Mouse (Mus musculus) embryonic facial prominence, embryonic 15.5 days (tissue): ENCODE data around the gene Kdm4c. TPM values are rescaled to one million over a fixed set of nuclear protein-coding genes. Genes with fewer than 3 reads are reported as not detected.

Experiments used
- ATAC-seq: fragments of 200-750 bp; cut with Nextera tagmentation; 2 replicates; pipeline ENCODE4 v1.8.0; 2017; ENCODE audit warnings: low read depth, moderate TSS enrichment; ENCODE audit not compliant: insufficient number of reproducible peaks, low FRiP score, low TSS enrichment
- H3K27ac ChIP-seq: fragments of 300-500 bp; sonication (generic); replicated peaks from 2 replicates; pipeline ENCODE4 v1.5.1; 2015; ENCODE audit warnings: mild to moderate bottlenecking, inconsistent platforms
- H3K27me3 ChIP-seq: fragments of 300-500 bp; sonication (generic); 2 replicates; pipeline ENCODE4 v1.6.1; 2015; ENCODE audit warnings: inconsistent platforms
- H3K36me3 ChIP-seq: fragments of 300-500 bp; sonication (generic); 2 replicates; pipeline ENCODE4 v1.6.1; 2015; ENCODE audit warnings: mild to moderate bottlenecking, inconsistent platforms
- H3K4me1 ChIP-seq: fragments of 300-500 bp; sonication (generic); 2 replicates; pipeline ENCODE4 v1.6.1; 2015; ENCODE audit warnings: inconsistent platforms
- H3K4me2 ChIP-seq: fragments of 300-500 bp; sonication (generic); replicated peaks from 2 replicates; pipeline ENCODE4 v1.6.1; 2015; ENCODE audit warnings: mild to moderate bottlenecking, inconsistent platforms
- H3K4me3 ChIP-seq: fragments of 300-500 bp; sonication (generic); replicated peaks from 2 replicates; pipeline ENCODE4 v1.5.1; 2015; ENCODE audit warnings: mild to moderate bottlenecking, inconsistent platforms
- H3K9ac ChIP-seq: fragments of 300-500 bp; sonication (generic); 2 replicates; pipeline ENCODE4 v1.6.1; 2015; ENCODE audit warnings: inconsistent platforms
- H3K9me3 ChIP-seq: fragments of 300-500 bp; sonication (generic); replicated peaks from 2 replicates; pipeline ENCODE4 v1.6.1; 2016; ENCODE audit warnings: inconsistent platforms
- WGBS: fragments of 180-500 bp; shearing (Covaris S2); methylation state at CpG from one replicate; pipeline ENCODE4 v1.1.7; 2015; 5-methylcytosine and 5-hydroxymethylcytosine counted together
- polyA plus RNA-seq: library from polyadenylated mRNA; unstranded; fragments of >200 nt; fragmentation: Nextera tagmentation; extraction: Ambion mirVana; gene quantifications from 2 replicates; pipeline ENCODE4 v1.2.1, GENCODE M21; 2015

The Kdm4c gene
- polyA plus RNA-seq, 1 experiment from 2014 or later: 15.5 TPM

GRCm38 (mm10) chr4:74258538-74258937 is 16.2 kb downstream of the Kdm4c start:
- no peak overlapping the region for H3K27ac ChIP-seq

DNA sequence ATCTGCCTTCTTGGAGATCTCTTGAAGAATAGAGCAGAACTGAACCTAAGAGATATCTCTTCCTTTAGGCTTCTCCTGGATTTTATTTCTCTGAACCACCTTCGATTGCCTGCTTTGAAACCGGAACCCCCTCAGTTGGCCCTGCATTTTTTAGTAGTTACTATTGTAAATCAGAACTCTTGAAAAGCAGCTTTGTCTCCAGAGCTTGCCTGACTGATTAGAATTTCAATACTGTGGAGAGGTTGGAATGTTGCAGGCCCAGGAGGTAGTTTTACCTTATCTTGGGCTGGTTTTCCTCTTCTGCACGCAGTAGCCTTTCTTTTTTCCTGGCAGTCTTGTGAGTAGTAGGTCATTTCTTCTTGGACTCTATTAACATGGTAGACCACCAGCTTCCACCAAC is 17.0 kb downstream of the Kdm4c start:
- WGBS: 31% methylated on average over 3 of the region's 3 CpGs
- Histone ChIP-seq H3K4me1 (no peaks in the 10 kb centered on the region), H3K9me3 (no peaks in the 10 kb centered on the region), H3K27ac (no peak overlapping the region), H3K4me3 (no peak overlapping the region), H3K4me2 (no peak overlapping the region), H3K9ac (no peak overlapping the region), H3K36me3 (peaks cover 8% of the 10 kb centered on the region), H3K27me3 (no peaks in the 10 kb centered on the region)
- ATAC-seq: no peak

More at GRCm38 (mm10) chr4:74258538-74258937, 16.2 kb downstream of the Kdm4c start:
- Histone ChIP-seq H3K4me2 (no peak overlapping the region), H3K36me3 (peaks cover 2% of the 10 kb centered on the region), H3K9ac (no peak overlapping the region), H3K27me3 (no peaks in the 10 kb centered on the region), H3K4me3 (no peak overlapping the region), H3K4me1 (no peaks in the 10 kb centered on the region), H3K9me3 (no peaks in the 10 kb centered on the region)
- WGBS: 45% methylated on average over 1 of the region's 1 CpGs
- ATAC-seq: no peak

DNA sequence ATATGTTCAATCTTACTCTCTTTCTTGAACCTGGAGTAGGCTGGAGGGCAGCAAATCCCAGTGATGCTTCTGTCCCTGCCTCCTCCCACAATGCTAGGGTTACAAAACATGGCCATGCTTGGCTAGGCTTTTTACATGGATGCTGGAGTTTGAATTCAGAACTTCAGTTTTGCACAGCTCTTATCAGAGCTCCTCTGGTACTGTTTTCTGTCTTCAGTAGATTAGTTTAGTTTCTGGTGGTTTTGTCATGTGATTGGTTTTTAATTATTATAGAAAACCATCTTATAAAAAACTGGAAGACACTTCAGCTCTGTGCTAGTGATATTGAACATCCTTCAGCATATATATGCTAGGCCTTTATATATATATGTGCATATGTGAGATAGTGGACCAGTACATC is 19.6 kb downstream of the Kdm4c start:
- Histone ChIP-seq H3K9me3 (no peaks in the 10 kb centered on the region), H3K4me1 (no peaks in the 10 kb centered on the region), H3K9ac (no peak overlapping the region), H3K4me2 (no peak overlapping the region), H3K27me3 (no peaks in the 10 kb centered on the region), H3K27ac (no peak overlapping the region), H3K36me3 (peaks cover 13% of the 10 kb centered on the region), H3K4me3 (no peak overlapping the region)
- no peak for ATAC-seq

DNA sequence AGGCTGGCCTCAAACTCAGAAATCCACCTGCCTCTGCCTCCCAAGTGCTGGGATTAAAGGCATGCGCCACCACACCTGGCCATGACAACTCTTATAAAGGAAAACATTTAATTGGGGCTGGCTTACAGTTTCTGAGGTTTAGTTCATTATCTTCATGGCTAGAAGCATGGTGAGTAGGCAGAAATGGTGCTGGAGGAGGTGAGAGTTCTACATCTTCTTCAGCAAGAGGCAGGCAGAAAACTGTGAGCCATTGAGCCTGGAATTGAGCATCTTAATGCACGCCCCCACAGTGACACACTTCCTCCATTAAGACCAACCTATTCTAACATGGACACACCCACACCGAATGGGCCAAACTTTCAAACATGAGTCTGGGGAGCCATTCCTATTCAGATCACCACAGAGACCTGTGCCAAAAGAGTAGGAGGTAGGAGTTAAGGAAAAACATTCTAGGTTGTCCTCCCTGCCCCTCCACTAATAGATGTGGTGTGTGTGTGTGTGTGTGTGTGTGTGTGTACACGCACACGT is 22.2 kb downstream of the Kdm4c start:
- no peaks in the 10 kb centered on the region for H3K27me3 ChIP-seq
- no peak overlapping the region for H3K4me3 ChIP-seq
- H3K4me2 ChIP-seq: no peak overlapping the region
- 89% methylated on average over 5 of the region's 5 CpGs for WGBS
- no peak overlapping the region for H3K9ac ChIP-seq
- peaks cover 13% of the 10 kb centered on the region for H3K36me3 ChIP-seq
- H3K27ac ChIP-seq: no peak overlapping the region
- H3K9me3 ChIP-seq: no peaks in the 10 kb centered on the region
- ATAC-seq: no peak
- no peaks in the 10 kb centered on the region for H3K4me1 ChIP-seq

DNA sequence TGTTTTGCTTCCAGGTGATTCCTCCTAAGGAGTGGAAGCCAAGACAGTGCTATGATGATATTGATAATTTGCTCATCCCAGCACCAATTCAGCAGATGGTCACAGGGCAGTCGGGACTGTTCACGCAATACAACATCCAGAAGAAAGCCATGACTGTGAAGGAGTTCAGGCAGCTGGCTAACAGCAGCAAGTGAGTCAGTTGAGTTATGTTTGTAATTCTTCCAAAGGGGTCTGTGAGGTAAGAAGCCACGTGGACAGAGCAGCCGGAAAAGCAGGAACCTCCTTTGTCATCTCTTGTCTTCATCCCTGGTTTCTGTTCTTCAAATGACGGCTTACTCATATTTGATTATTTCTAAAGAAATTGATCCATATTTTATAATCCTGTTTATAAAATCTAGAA is 28.9 kb downstream of the Kdm4c start:
- no peak for ATAC-seq
- Histone ChIP-seq H3K4me1 (no peaks in the 10 kb centered on the region), H3K36me3 (peaks cover 15% of the 10 kb centered on the region), H3K9me3 (no peaks in the 10 kb centered on the region), H3K4me3 (no peak overlapping the region), H3K4me2 (no peak overlapping the region), H3K9ac (no peak overlapping the region), H3K27ac (no peak overlapping the region), H3K27me3 (no peaks in the 10 kb centered on the region)
- 82% methylated on average over 5 of the region's 5 CpGs for WGBS

- WGBS: 77% methylated on average over 1 of the region's 1 CpGs
- Histone ChIP-seq H3K4me3 (no peak overlapping the region), H3K36me3 (peaks cover 12% of the 10 kb centered on the region; the same call in 1 of the 2 replicates), H3K9ac (no peak overlapping the region), H3K9me3 (no peaks in the 10 kb centered on the region), H3K27ac (no peak overlapping the region), H3K4me2 (no peak overlapping the region), H3K27me3 (no peaks in the 10 kb centered on the region), H3K4me1 (no peaks in the 10 kb centered on the region)
- ATAC-seq: no peak
These were observed 35.2 kb downstream of the Kdm4c start for GRCm38 (mm10) chr4:74277486-74277885.

DNA sequence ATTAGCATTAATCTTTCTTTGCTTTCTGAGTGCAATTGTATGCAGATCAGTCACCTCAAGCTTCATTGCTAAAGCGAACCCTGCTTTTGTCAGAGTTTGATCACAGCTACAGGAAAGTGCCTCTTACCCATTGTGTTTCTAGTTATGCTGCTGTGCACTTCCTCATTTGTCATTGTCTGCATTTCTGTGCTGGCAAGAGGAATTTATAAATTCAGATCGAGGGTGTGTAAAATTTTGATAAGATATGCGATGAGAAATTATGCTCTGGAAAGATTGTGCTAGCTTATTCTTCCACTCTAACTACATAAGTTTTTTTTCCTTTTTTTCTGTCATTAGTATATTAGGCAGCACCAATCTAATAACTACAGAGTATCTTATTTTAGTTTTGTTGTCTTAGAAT is 37.9 kb downstream of the Kdm4c start:
- Histone ChIP-seq H3K27me3 (no peaks in the 10 kb centered on the region), H3K9me3 (no peaks in the 10 kb centered on the region), H3K4me1 (no peaks in the 10 kb centered on the region), H3K27ac (no peak overlapping the region), H3K4me3 (no peak overlapping the region), H3K4me2 (no peak overlapping the region), H3K36me3 (peaks cover 4% of the 10 kb centered on the region; the same call in 1 of the 2 replicates), H3K9ac (no peak overlapping the region)
- 89% methylated on average over 3 of the region's 3 CpGs for WGBS
- ATAC-seq: no peak

GRCm38 (mm10) chr4:74287851-74288250 is 45.6 kb downstream of the Kdm4c start:
- ATAC-seq: no peak
- H3K27me3 ChIP-seq: no peaks in the 10 kb centered on the region
- no peak overlapping the region for H3K4me3 ChIP-seq
- no peak overlapping the region for H3K27ac ChIP-seq
- no peak overlapping the region for H3K9ac ChIP-seq
- H3K4me2 ChIP-seq: no peak overlapping the region
- H3K4me1 ChIP-seq: no peaks in the 10 kb centered on the region
- no peaks in the 10 kb centered on the region for H3K9me3 ChIP-seq
- WGBS: 91% methylated on average over 3 of the region's 3 CpGs
- peaks cover 2% of the 10 kb centered on the region; the same call in 1 of the 2 replicates for H3K36me3 ChIP-seq

- no peak overlapping the region for H3K9ac ChIP-seq
- H3K4me3 ChIP-seq: no peak overlapping the region
- no peaks in the 10 kb centered on the region for H3K4me1 ChIP-seq
- H3K27ac ChIP-seq: no peak overlapping the region
- no peak for ATAC-seq
- no peak overlapping the region for H3K4me2 ChIP-seq
- H3K27me3 ChIP-seq: no peaks in the 10 kb centered on the region
- peaks cover 4% of the 10 kb centered on the region; the same call in 1 of the 2 replicates for H3K36me3 ChIP-seq
- no peaks in the 10 kb centered on the region for H3K9me3 ChIP-seq
- WGBS: 78% methylated on average over 3 of the region's 3 CpGs
These were observed 52.4 kb downstream of the Kdm4c start for GRCm38 (mm10) chr4:74294726-74295125.

DNA sequence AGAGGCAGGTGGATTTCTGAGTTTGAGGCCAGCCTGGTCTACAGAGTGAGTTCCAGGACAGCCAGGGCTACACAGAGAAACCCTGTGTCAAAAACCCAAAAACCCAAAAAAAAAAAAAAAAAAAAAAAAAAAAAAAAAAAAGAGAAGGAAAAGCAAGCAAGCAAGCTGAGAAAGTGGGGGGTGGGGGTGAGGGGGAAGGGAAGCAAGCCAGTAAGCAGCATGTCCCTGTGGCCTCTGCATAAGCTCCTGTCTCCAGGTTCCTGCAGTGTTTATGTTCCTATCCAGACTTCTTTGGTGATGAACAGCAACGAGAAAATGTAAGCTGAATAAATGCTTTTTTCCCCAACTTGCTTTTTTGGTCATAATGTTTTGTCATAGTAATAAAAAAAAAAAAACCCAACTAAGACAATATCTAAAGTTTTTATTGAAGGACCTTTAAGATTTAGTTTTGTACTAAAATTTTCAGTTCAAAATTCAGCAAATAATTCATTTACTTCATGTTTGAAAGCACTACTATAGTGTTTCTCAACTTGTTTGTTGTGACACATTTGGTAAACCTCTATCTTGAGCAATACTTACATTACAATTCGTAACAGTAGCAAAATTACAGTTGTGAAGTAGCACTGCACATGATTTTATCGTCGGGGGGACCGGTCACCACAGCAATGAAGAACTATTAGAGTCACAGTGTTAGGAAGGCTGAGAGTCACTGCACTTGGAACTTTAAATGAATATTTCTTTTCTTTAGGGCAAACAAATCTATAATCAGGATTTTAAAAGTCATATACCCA is 63.2 kb downstream of the Kdm4c start:
- H3K4me2 ChIP-seq: no peak overlapping the region
- H3K9me3 ChIP-seq: no peaks in the 10 kb centered on the region
- no peaks in the 10 kb centered on the region for H3K4me1 ChIP-seq
- no peaks in the 10 kb centered on the region for H3K27me3 ChIP-seq
- no peak for ATAC-seq
- no peak overlapping the region for H3K4me3 ChIP-seq
- no peak overlapping the region for H3K9ac ChIP-seq
- 0 out of 2 replicates have a peak, but pooled peaks cover 1% of the 10 kb centered on the region for H3K36me3 ChIP-seq
- WGBS: 91% methylated on average over 5 of the region's 5 CpGs
- no peak overlapping the region for H3K27ac ChIP-seq

DNA sequence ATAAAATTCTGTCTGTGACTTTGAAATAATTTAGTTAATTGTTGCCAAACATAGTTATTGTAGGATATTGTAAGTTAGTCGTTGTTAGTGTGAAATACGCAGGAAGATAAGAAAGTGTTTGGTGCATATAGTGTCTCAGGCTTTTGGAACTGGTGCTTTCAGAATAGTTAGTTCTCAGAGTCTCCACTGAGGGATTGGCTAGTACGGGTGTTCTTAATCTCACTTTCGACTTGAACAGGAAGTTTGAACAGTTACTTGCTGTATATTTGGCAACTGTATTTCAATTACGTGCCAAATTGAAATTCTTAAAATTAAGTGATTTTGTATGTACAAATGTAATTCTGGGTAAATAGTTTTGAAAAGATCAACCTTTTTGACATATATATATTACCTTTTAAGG is 68.8 kb downstream of the Kdm4c start:
- Histone ChIP-seq H3K4me3 (no peak overlapping the region), H3K9ac (no peak overlapping the region), H3K9me3 (no peaks in the 10 kb centered on the region), H3K27me3 (no peaks in the 10 kb centered on the region), H3K4me2 (no peak overlapping the region), H3K4me1 (no peaks in the 10 kb centered on the region), H3K36me3 (peaks cover 9% of the 10 kb centered on the region), H3K27ac (no peak overlapping the region)
- no peak for ATAC-seq
- WGBS: 90% methylated on average over 5 of the region's 5 CpGs

- 93% methylated on average over 2 of the region's 2 CpGs for WGBS
- no peak overlapping the region for H3K4me2 ChIP-seq
These were observed 70.6 kb downstream of the Kdm4c start for GRCm38 (mm10) chr4:74312858-74313257.

More at GRCm38 (mm10) chr4:74312858-74313257, 70.6 kb downstream of the Kdm4c start:
- H3K9ac ChIP-seq: no peak overlapping the region
- no peaks in the 10 kb centered on the region for H3K4me1 ChIP-seq
- no peak overlapping the region for H3K27ac ChIP-seq
- no peaks in the 10 kb centered on the region for H3K27me3 ChIP-seq
- peaks cover 17% of the 10 kb centered on the region for H3K36me3 ChIP-seq
- H3K9me3 ChIP-seq: no peaks in the 10 kb centered on the region
- ATAC-seq: no peak
- no peak overlapping the region for H3K4me3 ChIP-seq
